8 mouse cellular contexts compared by ENCODE assay signal in the genomic region with DNA sequence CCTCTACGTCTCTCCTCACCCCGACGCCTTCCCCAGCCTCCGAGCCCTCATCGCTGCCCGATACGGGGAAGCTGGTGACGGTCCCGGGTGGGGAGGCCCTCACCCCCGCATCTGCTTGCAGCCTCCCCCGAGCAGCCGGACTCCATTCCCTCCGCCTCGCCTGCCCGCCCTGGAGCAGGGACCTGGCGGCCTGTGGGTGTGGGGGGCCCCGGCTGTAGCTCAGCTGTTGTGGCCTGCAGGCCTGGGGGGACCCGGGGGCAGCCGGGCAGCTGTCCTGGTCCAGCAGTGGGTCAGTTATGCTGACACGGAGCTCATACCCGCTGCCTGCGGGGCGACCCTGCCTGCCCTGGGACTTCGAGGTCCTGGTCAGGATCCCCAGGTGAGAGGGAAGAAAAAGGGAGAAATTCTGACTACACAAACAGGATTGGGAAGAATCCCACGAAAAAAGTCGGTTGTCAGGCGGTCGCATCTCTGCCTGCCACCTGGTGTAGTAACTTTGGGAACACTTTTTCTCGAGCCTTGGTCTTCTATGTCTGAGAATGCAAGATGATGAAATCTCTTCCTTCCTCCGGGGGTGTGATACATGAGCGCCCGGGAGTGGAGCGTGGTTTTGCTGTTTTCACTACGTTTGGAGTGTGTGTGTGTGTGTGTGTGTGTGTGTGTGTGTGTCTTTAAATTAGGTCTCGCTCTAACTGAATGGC. TPM values are rescaled to one million over a fixed set of nuclear protein-coding genes. Genes with fewer than 3 reads are reported as not detected.
DNase-seq lines count a peak whose midpoint lies in the region; ATAC-seq and TF ChIP-seq lines count a peak whose summit lies in the region.

No protein-coding gene starts in this region.

- H3K4me2 ChIP-seq in heart, embryonic 12.5 days, result peak overlapping the region; percentile 96
- peak overlapping the region; percentile 100 for H3K4me2 ChIP-seq in hindbrain, embryonic 13.5 days
- H3K4me2 ChIP-seq in lung, embryonic 15.5 days, result peak overlapping the region; percentile 85

- TF ChIP-seq POLR2A in brain, embryonic 14.5 days (IDR thresholded peaks at IDR 0.05; ENCODE audit: borderline replicate concordance, extremely low read depth, insufficient read depth, insufficient read length, poor library complexity, severe bottlenecking), result no peak
- 0 out of 2 replicates have a peak, but pooled peaks have one; percentile 14 for TF ChIP-seq POLR2A in spleen, adult 2 months (IDR thresholded peaks at IDR 0.05; ENCODE audit: low read depth, low read length)

- no peak for TF ChIP-seq CTCF in brain, embryonic 14.5 days (IDR thresholded peaks at IDR 0.05; ENCODE audit: borderline replicate concordance, extremely low read depth, insufficient read depth, insufficient read length)
- no peak for TF ChIP-seq CTCF in spleen, adult 2 months (IDR thresholded peaks at IDR 0.05; ENCODE audit: extremely low read depth, insufficient read depth, insufficient read length, insufficient replicate concordance)

- H3K27ac ChIP-seq in heart, embryonic 12.5 days (ENCODE audit: poor library complexity, severe bottlenecking), result peak overlapping the region; percentile 95
- H3K27ac ChIP-seq in hindbrain, embryonic 13.5 days, result peak overlapping the region; percentile 96
- peak overlapping the region; percentile 96 for H3K27ac ChIP-seq in lung, embryonic 15.5 days
- H3K27ac ChIP-seq in spleen, adult 2 months (ENCODE audit: insufficient read depth, low read length), result peak overlapping the region; percentile 100

- H3K36me3 ChIP-seq in heart, embryonic 12.5 days, result peaks cover 35% of the 10 kb centered on the region
- peaks cover 24% of the 10 kb centered on the region for H3K36me3 ChIP-seq in hindbrain, embryonic 13.5 days
- H3K36me3 ChIP-seq in lung, embryonic 15.5 days, result peaks cover 49% of the 10 kb centered on the region
- peaks cover 33% of the 10 kb centered on the region for H3K36me3 ChIP-seq in spleen, adult 2 months (ENCODE audit: control insufficient read depth, insufficient read depth, low read length)

- peak; percentile 19; the same call in 1 of the 2 replicates for ATAC-seq in heart, embryonic 12.5 days (ENCODE audit: insufficient number of reproducible peaks, low FRiP score)
- ATAC-seq in hindbrain, embryonic 13.5 days (ENCODE audit: low FRiP score), result no peak; the same call in 1 of the 2 replicates
- no peak for ATAC-seq in lung, embryonic 15.5 days (ENCODE audit: borderline replicate concordance, extremely low read depth, low FRiP score, low TSS enrichment)

- WGBS in heart, embryonic 12.5 days, result under 1% methylated on average over 35 of the region's 35 CpGs
- 1% methylated on average over 35 of the region's 35 CpGs for WGBS in hindbrain, embryonic 13.5 days
- under 1% methylated on average over 35 of the region's 35 CpGs for WGBS in lung, embryonic 15.5 days
- WGBS in spleen, adult 2 months, result under 1% methylated on average over 35 of the region's 35 CpGs

- no peaks in the 10 kb centered on the region for H3K9me3 ChIP-seq in heart, embryonic 12.5 days (replicated peaks)
- no peaks in the 10 kb centered on the region for H3K9me3 ChIP-seq in hindbrain, embryonic 13.5 days
- H3K9me3 ChIP-seq in lung, embryonic 15.5 days, result no peaks in the 10 kb centered on the region

- H3K27me3 ChIP-seq in heart, embryonic 12.5 days (replicated peaks), result no peaks in the 10 kb centered on the region
- no peaks in the 10 kb centered on the region for H3K27me3 ChIP-seq in hindbrain, embryonic 13.5 days
- H3K27me3 ChIP-seq in lung, embryonic 15.5 days, result no peaks in the 10 kb centered on the region
- H3K27me3 ChIP-seq in spleen, adult 2 months (ENCODE audit: control insufficient read depth, insufficient read depth, low read length), result no peaks in the 10 kb centered on the region

- peak overlapping the region; percentile 96 for H3K9ac ChIP-seq in heart, embryonic 12.5 days
- H3K9ac ChIP-seq in hindbrain, embryonic 13.5 days, result peak overlapping the region; percentile 97
- peak overlapping the region; percentile 77 for H3K9ac ChIP-seq in lung, embryonic 15.5 days

- peak overlapping the region; percentile 79 for H3K4me3 ChIP-seq in heart, embryonic 12.5 days
- peak overlapping the region; percentile 90 for H3K4me3 ChIP-seq in hindbrain, embryonic 13.5 days
- H3K4me3 ChIP-seq in lung, embryonic 15.5 days, result peak overlapping the region; percentile 62
- peak overlapping the region; percentile 86 for H3K4me3 ChIP-seq in spleen, adult 2 months (ENCODE audit: extremely low read depth, insufficient read depth, insufficient read length)

- H3K4me1 ChIP-seq in heart, embryonic 12.5 days (replicated peaks), result peaks cover 41% of the 10 kb centered on the region
- peaks cover 32% of the 10 kb centered on the region for H3K4me1 ChIP-seq in hindbrain, embryonic 13.5 days (replicated peaks)
- H3K4me1 ChIP-seq in lung, embryonic 15.5 days, result peaks cover 50% of the 10 kb centered on the region
- no peaks in the 10 kb centered on the region; the same call in 1 of the 2 replicates for H3K4me1 ChIP-seq in spleen, adult 2 months (ENCODE audit: control insufficient read depth, insufficient read depth, insufficient read length)

- no peak for DNase-seq in heart, adult 11 months
- DNase-seq in CD8-positive naive resting alpha-beta T cell, adult 2 months (ENCODE audit: low read depth in 2 of 2, low spot score in 2 of 2), result peak; percentile 26 to 43
- peak; percentile 53 for DNase-seq in brain, embryonic 14.5 days (ENCODE audit: low read depth)
- peak in 1 of 2 experiments; percentile 39 for DNase-seq in spleen, adult 2 months (ENCODE audit: low read depth in 1 of 2, low spot score in 2 of 2)
- no peak for DNase-seq in layer of hippocampus, postnatal 25 days (ENCODE audit: extremely low spot score in 1 of 2, low spot score in 1 of 2)

RNA-seq across cellular contexts. Expression of gene Vars, which starts 0.8 kb away (rescaled TPM):
- polyA plus RNA-seq in heart, embryonic 12.5 days (2016; fragmentation: Nextera tagmentation; extraction: Ambion mirVana), result 82.6 TPM in 2 replicates
- polyA plus RNA-seq in brain, embryonic 14.5 days (2012; rRNA removed), result 99.2 and 119 TPM in 2 replicates
- polyA plus RNA-seq in hindbrain, embryonic 13.5 days (2015; fragmentation: Nextera tagmentation; extraction: Ambion mirVana), result 57.3 TPM in 2 replicates
- 128 and 129 TPM in 2 replicates for polyA plus RNA-seq in lung, embryonic 15.5 days (2015; fragmentation: Nextera tagmentation; extraction: Ambion mirVana)
- 489 and 697 TPM in 2 replicates for polyA plus RNA-seq in spleen, adult 2 months (2012; rRNA removed)
- total RNA-seq in layer of hippocampus, postnatal 25 days (2021), result 10 to 100 TPM; 43.7 to 55.6 TPM

RNA-seq across cellular contexts. Expression of gene Vwa7, which starts 14.8 kb away (rescaled TPM):
- polyA plus RNA-seq in heart, embryonic 12.5 days (2016; fragmentation: Nextera tagmentation; extraction: Ambion mirVana), result 0.32 and 0.37 TPM in 2 replicates
- 0.49 and 0.71 TPM in 2 replicates for polyA plus RNA-seq in brain, embryonic 14.5 days (2012; rRNA removed)
- polyA plus RNA-seq in hindbrain, embryonic 13.5 days (2015; fragmentation: Nextera tagmentation; extraction: Ambion mirVana), result 0.16 and 0.18 TPM in 2 replicates
- polyA plus RNA-seq in lung, embryonic 15.5 days (2015; fragmentation: Nextera tagmentation; extraction: Ambion mirVana), result 0.14 and 0.25 TPM in 2 replicates
- 0.72 and 0.90 TPM in 2 replicates for polyA plus RNA-seq in spleen, adult 2 months (2012; rRNA removed)
- total RNA-seq in layer of hippocampus, postnatal 25 days (2021), result under 1 TPM; 0.07 to 0.23 TPM

RNA-seq across cellular contexts. Expression of gene Lsm2, which starts 19.9 kb away (rescaled TPM):
- 143 and 145 TPM in 2 replicates for polyA plus RNA-seq in heart, embryonic 12.5 days (2016; fragmentation: Nextera tagmentation; extraction: Ambion mirVana)
- polyA plus RNA-seq in brain, embryonic 14.5 days (2012; rRNA removed), result 136 and 185 TPM in 2 replicates
- polyA plus RNA-seq in hindbrain, embryonic 13.5 days (2015; fragmentation: Nextera tagmentation; extraction: Ambion mirVana), result 112 and 117 TPM in 2 replicates
- 210 and 216 TPM in 2 replicates for polyA plus RNA-seq in lung, embryonic 15.5 days (2015; fragmentation: Nextera tagmentation; extraction: Ambion mirVana)
- polyA plus RNA-seq in spleen, adult 2 months (2012; rRNA removed), result 60.7 and 65.2 TPM in 2 replicates
- 10 to 100 TPM; 18.1 to 19.3 TPM for total RNA-seq in layer of hippocampus, postnatal 25 days (2021)

RNA-seq across cellular contexts. Expression of gene Sapcd1, which starts 26.2 kb away (rescaled TPM):
- polyA plus RNA-seq in heart, embryonic 12.5 days (2016; fragmentation: Nextera tagmentation; extraction: Ambion mirVana), result 2.4 and 2.6 TPM in 2 replicates
- 4.0 and 6.5 TPM in 2 replicates for polyA plus RNA-seq in brain, embryonic 14.5 days (2012; rRNA removed)
- polyA plus RNA-seq in hindbrain, embryonic 13.5 days (2015; fragmentation: Nextera tagmentation; extraction: Ambion mirVana), result 2.5 and 2.9 TPM in 2 replicates
- polyA plus RNA-seq in lung, embryonic 15.5 days (2015; fragmentation: Nextera tagmentation; extraction: Ambion mirVana), result 7.2 and 7.7 TPM in 2 replicates
- polyA plus RNA-seq in spleen, adult 2 months (2012; rRNA removed), result 7.3 and 14.7 TPM in 2 replicates
- 1 to 10 TPM in 1 of 2 experiments, under 1 TPM in 1; 0.64 to 1.1 TPM for total RNA-seq in layer of hippocampus, postnatal 25 days (2021)

RNA-seq across cellular contexts. Expression of gene Hspa1l, which starts 29.1 kb away (rescaled TPM):
- 2.9 and 3.1 TPM in 2 replicates for polyA plus RNA-seq in heart, embryonic 12.5 days (2016; fragmentation: Nextera tagmentation; extraction: Ambion mirVana)
- 0.14 and 0.40 TPM in 2 replicates for polyA plus RNA-seq in brain, embryonic 14.5 days (2012; rRNA removed)
- 0.85 and 1.1 TPM in 2 replicates for polyA plus RNA-seq in hindbrain, embryonic 13.5 days (2015; fragmentation: Nextera tagmentation; extraction: Ambion mirVana)
- polyA plus RNA-seq in lung, embryonic 15.5 days (2015; fragmentation: Nextera tagmentation; extraction: Ambion mirVana), result 0.45 and 0.79 TPM in 2 replicates
- 0.05 and 0.06 TPM in 2 replicates for polyA plus RNA-seq in spleen, adult 2 months (2012; rRNA removed)
- total RNA-seq in layer of hippocampus, postnatal 25 days (2021), result under 1 TPM; 0.22 to 0.31 TPM

Comparison
In these comparisons a context has a peak if more than half of its experiments do, and no peak if none do; other contexts are left out.
1. DNase-seq: peak in CD8-positive naive resting alpha-beta T cell, adult 2 months (2 of 2) and brain, embryonic 14.5 days (single experiment); none in heart, adult 11 months (single experiment) and layer of hippocampus, postnatal 25 days (0 of 2).
2. Peak in every context shown above with its lines, with median percentiles within 50 percentile points of each other: H3K27ac ChIP-seq, H3K4me2 ChIP-seq, H3K4me3 ChIP-seq and H3K9ac ChIP-seq.